Mouse (Mus musculus) lung, postnatal 10 days (tissue): Measurements from ENCODE around the gene Noto.

Source experiments
- DNase-seq: peaks from one replicate; pipeline ENCODE4 v3.0.0; 2021

The Noto gene

DNA sequence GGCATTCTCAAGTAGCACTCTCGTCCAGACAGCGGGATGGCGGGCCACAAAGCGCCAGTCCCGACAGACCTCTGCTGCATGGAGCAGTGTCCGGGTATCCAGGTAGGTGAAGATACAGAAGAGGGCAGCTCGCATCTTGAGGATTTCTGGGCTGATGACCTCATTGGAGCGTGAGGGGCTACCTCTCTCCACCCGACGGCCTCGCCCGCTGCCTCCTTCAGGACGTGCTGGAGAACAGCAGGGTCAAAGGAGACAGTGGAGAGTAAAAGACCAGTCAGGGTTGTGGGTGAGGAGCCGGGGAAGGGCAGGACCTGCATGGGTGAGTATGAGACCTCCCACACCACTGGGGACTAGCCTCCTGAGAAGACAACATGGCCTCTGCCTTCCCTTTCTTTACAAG, 54.7 kb downstream of the Noto start:
- no peak for DNase-seq
